Mouse (Mus musculus) embryonic facial prominence, embryonic 14.5 days (tissue): ENCODE measurements around the gene Slfn14. TPM values are rescaled to one million over a fixed set of nuclear protein-coding genes. Genes with fewer than 3 reads are reported as not detected.

Experiments
- ATAC-seq: fragments of 200-750 bp; cut with Nextera tagmentation; 2 replicates; pipeline ENCODE4 v1.8.0; 2017; ENCODE audit warnings: low read depth, moderate number of reproducible peaks, moderate TSS enrichment
- DNase-seq: peaks from one replicate; pipeline ENCODE4 v3.0.0-alpha.2; 2015; ENCODE audit warnings: low spot score
- H3K27ac ChIP-seq: fragments of 300-500 bp; sonication (generic); replicated peaks from 2 replicates; pipeline ENCODE4 v1.5.1; 2014; ENCODE audit warnings: low read depth, mild to moderate bottlenecking, low read length, moderate library complexity
- H3K27me3 ChIP-seq: fragments of 300-500 bp; sonication (generic); replicated peaks from 2 replicates; pipeline ENCODE4 v1.6.1; 2014; ENCODE audit warnings: low read length; ENCODE audit not compliant: control insufficient read depth, insufficient read depth
- H3K36me3 ChIP-seq: fragments of 300-500 bp; sonication (generic); 2 replicates; pipeline ENCODE4 v1.6.1; 2014; ENCODE audit warnings: low read length, mixed read lengths; ENCODE audit not compliant: control insufficient read depth, insufficient read depth
- H3K4me1 ChIP-seq: fragments of 300-500 bp; sonication (generic); 2 replicates; pipeline ENCODE4 v1.6.1; 2014; ENCODE audit warnings: antibody characterized with exemption, low read length; ENCODE audit not compliant: control insufficient read depth, insufficient read depth
- H3K4me2 ChIP-seq: fragments of 300-500 bp; sonication (generic); 2 replicates; pipeline ENCODE4 v1.6.1; 2014; ENCODE audit warnings: low read depth, mild to moderate bottlenecking, low read length, moderate library complexity, mixed read lengths
- H3K4me3 ChIP-seq: fragments of 300-500 bp; sonication (generic); 2 replicates; pipeline ENCODE4 v1.5.1; 2014; ENCODE audit warnings: low read depth, mild to moderate bottlenecking, low read length
- H3K9ac ChIP-seq: fragments of 300-500 bp; sonication (generic); 2 replicates; pipeline ENCODE4 v1.6.1; 2014; ENCODE audit warnings: low read depth, mild to moderate bottlenecking, low read length, moderate library complexity, mixed read lengths
- H3K9me3 ChIP-seq: fragments of 300-500 bp; sonication (generic); 2 replicates; pipeline ENCODE4 v1.6.1; 2016; ENCODE audit warnings: low read length; ENCODE audit not compliant: control insufficient read depth
- WGBS: fragments of 180-500 bp; shearing (Covaris S2); extraction: QIAGEN DNeasy Blood & Tissue Kit; methylation state at CpG from one replicate; pipeline ENCODE4 v1.1.7; 2014; 5-methylcytosine and 5-hydroxymethylcytosine counted together
- polyA plus RNA-seq: library from polyadenylated mRNA; unstranded; fragments of >200 nt; fragmentation: Nextera tagmentation; extraction: Ambion mirVana; gene quantifications from 2 replicates; pipeline ENCODE4 v1.2.1, GENCODE M21; 2014

Gene Slfn14
- polyA plus RNA-seq, 1 experiment from 2014 or later, result 0.22 TPM

GRCm38 (mm10) chr11:83302526-83303251 lies 16.2 kb upstream of the Slfn14 start, which contains the start of gene Pex12:
TSS of gene Pex12 (minus strand) at chr11:83302586.
- peak; percentile 98 for DNase-seq
- WGBS, result under 1% methylated on average over 51 of the region's 51 CpGs
- peak within 1 kb of the TSS; percentile 97 for H3K27ac ChIP-seq

DNA sequence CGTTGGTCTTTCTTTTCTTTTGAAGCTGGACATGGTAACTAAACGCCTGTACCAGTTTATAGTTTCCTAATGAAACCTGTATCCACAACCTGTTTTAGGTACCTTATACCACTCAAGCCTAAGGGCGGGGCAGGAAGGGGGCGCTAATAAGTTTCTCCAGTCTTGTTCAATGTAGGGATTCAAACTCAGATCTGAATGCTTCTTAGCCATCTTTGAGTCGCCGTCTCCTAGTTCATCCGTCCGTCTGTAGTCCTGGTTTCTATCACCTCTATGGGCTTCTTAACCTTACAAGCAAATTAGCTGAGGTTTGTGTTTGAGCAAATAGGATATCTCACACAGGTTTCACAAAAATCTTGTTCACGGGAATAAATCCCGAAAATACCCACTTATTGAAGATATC lies 15.6 kb upstream of the Slfn14 start:
- Histone ChIP-seq H3K4me2 (peak overlapping the region; percentile 74), H3K9me3 (no peaks in the 10 kb centered on the region), H3K4me3 (peak overlapping the region; percentile 93), H3K9ac (peak overlapping the region; percentile 93), H3K36me3 (no peaks in the 10 kb centered on the region), H3K27ac (peak overlapping the region; percentile 97), H3K4me1 (peaks cover 5% of the 10 kb centered on the region), H3K27me3 (no peaks in the 10 kb centered on the region)
- DNase-seq (no peak), ATAC-seq (no peak)
- 7% methylated on average over 10 of the region's 10 CpGs for WGBS

More at GRCm38 (mm10) chr11:83302526-83303251, 16.2 kb upstream of the Slfn14 start, which contains the start of gene Pex12:
- no peaks in the 10 kb centered on the region for H3K36me3 ChIP-seq
- H3K9me3 ChIP-seq, result no peaks in the 10 kb centered on the region
- peak; percentile 71 for ATAC-seq
- peak within 1 kb of the TSS; percentile 93 for H3K4me3 ChIP-seq
- H3K9ac ChIP-seq, result peak within 1 kb of the TSS; percentile 93
- peak within 1 kb of the TSS; percentile 74 for H3K4me2 ChIP-seq
- H3K27me3 ChIP-seq, result no peaks in the 10 kb centered on the region
- peaks cover 5% of the 10 kb centered on the region for H3K4me1 ChIP-seq

GRCm38 (mm10) chr11:83301431-83301831 lies 14.9 kb upstream of the Slfn14 start:
- Histone ChIP-seq H3K9ac (no peak overlapping the region), H3K4me1 (peaks cover 5% of the 10 kb centered on the region), H3K36me3 (peaks cover 3% of the 10 kb centered on the region), H3K27ac (no peak overlapping the region), H3K9me3 (no peaks in the 10 kb centered on the region), H3K4me2 (0 out of 2 replicates have a peak overlapping the region, but pooled peaks have one; percentile 74), H3K27me3 (no peaks in the 10 kb centered on the region), H3K4me3 (no peak overlapping the region)
- DNase-seq (no peak), ATAC-seq (no peak)
- WGBS, result 69% methylated on average over 2 of the region's 2 CpGs

DNA sequence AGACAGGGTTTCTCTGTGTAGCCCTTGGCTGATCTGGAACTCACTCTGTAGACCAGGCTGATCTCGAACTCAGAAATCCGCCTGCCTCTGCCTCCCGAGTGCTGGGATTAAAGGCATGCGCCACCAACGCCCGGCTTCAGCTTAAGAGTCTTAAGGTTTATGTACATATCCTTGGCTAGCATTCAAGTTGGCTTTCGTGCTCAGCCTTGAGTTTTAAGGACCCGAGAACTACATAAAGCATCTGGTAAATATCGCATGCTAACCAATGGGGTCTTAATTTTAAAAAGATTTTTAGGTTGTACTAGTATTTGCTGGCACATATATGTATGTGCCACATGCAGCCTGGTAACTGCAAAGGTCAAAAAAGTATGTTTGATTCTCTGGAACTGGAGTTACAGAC lies 13.2 kb upstream of the Slfn14 start:
- no peak overlapping the region for H3K4me3 ChIP-seq
- no peak overlapping the region for H3K27ac ChIP-seq

DNA sequence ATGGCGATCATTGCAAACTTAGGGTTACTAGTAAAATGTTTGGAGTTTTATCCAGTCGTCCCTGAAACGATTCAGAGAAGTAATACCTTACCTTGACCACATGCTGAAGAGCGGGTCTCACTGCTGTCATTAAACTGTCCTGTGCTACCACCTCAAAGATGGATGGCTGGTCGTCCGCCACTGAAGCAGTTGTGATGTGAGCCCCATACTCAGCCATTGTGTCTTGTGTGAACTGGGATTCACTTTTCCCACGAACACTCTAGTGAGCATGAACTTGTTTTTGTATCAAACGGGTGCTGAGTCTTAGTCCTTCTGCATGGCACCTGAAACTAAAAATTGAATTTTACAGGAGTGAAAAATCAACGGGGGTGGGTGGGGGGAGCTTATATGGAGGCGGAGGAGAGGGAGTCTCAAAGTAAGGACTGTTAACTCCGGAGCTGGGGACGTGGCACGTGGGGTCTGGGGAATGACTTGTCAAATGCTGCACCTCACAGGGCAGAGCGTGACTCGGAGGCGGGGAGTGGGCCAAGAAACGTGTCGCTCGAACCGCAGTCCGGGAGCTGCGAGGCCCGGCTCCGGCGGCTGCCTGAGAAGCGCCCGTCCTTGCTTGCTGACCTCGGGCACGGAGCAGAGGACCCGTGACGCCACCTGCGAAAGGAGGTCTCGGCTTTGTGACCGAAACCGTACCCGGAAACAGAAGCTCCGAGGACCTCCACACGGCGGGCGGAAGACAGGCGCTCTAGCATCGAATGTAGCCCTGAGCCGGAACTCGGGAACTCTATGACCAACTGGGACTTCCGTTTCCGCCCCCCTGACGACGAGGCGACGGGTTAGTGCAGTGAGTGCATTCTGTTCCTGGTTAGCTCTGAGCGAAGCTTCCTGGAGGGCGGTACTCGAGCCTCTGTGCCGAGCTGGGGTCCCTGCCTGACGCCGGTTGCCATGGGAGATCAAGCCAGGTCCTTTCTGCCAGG lies 12.0 kb upstream of the Slfn14 start, which contains the start of gene Ap2b1:
Gene Ap2b1 (plus strand): TSS at position 800 of the 971 bp plus-strand sequence.
- peak within 1 kb of the TSS; percentile 81 for H3K4me3 ChIP-seq
- H3K9ac ChIP-seq, result peak within 1 kb of the TSS; percentile 84
- H3K4me2 ChIP-seq, result peak within 1 kb of the TSS; percentile 88
- peak; percentile 95 for ATAC-seq
- 3% methylated on average over 47 of the region's 56 CpGs for whole genome bisulfite sequencing
- H3K4me1 ChIP-seq, result no peaks in the 10 kb centered on the region
- no peaks in the 10 kb centered on the region for H3K27me3 ChIP-seq
- peaks cover 17% of the 10 kb centered on the region for H3K36me3 ChIP-seq
- no peaks in the 10 kb centered on the region for H3K9me3 ChIP-seq
- peak; percentile 98 for DNase-seq
- H3K27ac ChIP-seq, result peak within 1 kb of the TSS; percentile 87

More for the DNA sequence above, 13.2 kb upstream of the Slfn14 start:
- ATAC-seq, result no peak
- Histone ChIP-seq H3K4me1 (peaks cover 5% of the 10 kb centered on the region), H3K36me3 (peaks cover 17% of the 10 kb centered on the region), H3K9me3 (no peaks in the 10 kb centered on the region), H3K27me3 (no peaks in the 10 kb centered on the region), H3K4me2 (no peak overlapping the region), H3K9ac (no peak overlapping the region)
- 89% methylated on average over 9 of the region's 9 CpGs for WGBS
- no peak for DNase-seq

- H3K27ac ChIP-seq, result no peak overlapping the region
- no peaks in the 10 kb centered on the region for H3K9me3 ChIP-seq
- peaks cover 3% of the 10 kb centered on the region; the same call in 1 of the 2 replicates for H3K4me1 ChIP-seq
- WGBS, result 83% methylated on average over 6 of the region's 6 CpGs
- H3K4me2 ChIP-seq, result peak overlapping the region; percentile 88
- no peak for ATAC-seq
- no peak overlapping the region for H3K9ac ChIP-seq
- no peak for DNase-seq
- H3K27me3 ChIP-seq, result no peaks in the 10 kb centered on the region
- peak overlapping the region; percentile 81 for H3K4me3 ChIP-seq
- H3K36me3 ChIP-seq, result peaks cover 17% of the 10 kb centered on the region
Observed at GRCm38 (mm10) chr11:83297816-83298215, 11.3 kb upstream of the Slfn14 start.

GRCm38 (mm10) chr11:83294133-83294532 lies 7.6 kb upstream of the Slfn14 start:
- WGBS, result 91% methylated on average over 2 of the region's 2 CpGs
- Histone ChIP-seq H3K27ac (no peak overlapping the region), H3K27me3 (no peaks in the 10 kb centered on the region)

GRCm38 (mm10) chr11:83293182-83293581 lies 6.7 kb upstream of the Slfn14 start:
- DNase-seq, result no peak
- H3K27me3 ChIP-seq, result no peaks in the 10 kb centered on the region
- no peak overlapping the region for H3K27ac ChIP-seq
- 90% methylated on average over 1 of the region's 1 CpGs for WGBS
- no peak for ATAC-seq
- peak overlapping the region; percentile 80 for H3K9ac ChIP-seq
- no peaks in the 10 kb centered on the region for H3K9me3 ChIP-seq
- H3K4me2 ChIP-seq, result peak overlapping the region; percentile 92
- peaks cover 11% of the 10 kb centered on the region; the same call in 1 of the 2 replicates for H3K4me1 ChIP-seq
- peak overlapping the region; percentile 61 for H3K4me3 ChIP-seq
- peaks cover 17% of the 10 kb centered on the region for H3K36me3 ChIP-seq

More at GRCm38 (mm10) chr11:83294133-83294532, 7.6 kb upstream of the Slfn14 start:
- Histone ChIP-seq H3K9me3 (no peaks in the 10 kb centered on the region), H3K4me1 (peaks cover 11% of the 10 kb centered on the region; the same call in 1 of the 2 replicates), H3K4me3 (no peak overlapping the region), H3K36me3 (peaks cover 17% of the 10 kb centered on the region), H3K4me2 (no peak overlapping the region), H3K9ac (no peak overlapping the region)
- no peak for DNase-seq
- ATAC-seq, result no peak
